Mouse (Mus musculus) hindbrain, embryonic 11.5 days (tissue): ENCODE measurements around the gene St6galnac3. TPM values are rescaled to one million over a fixed set of nuclear protein-coding genes. Genes with fewer than 3 reads are reported as not detected.

Source experiments
- ATAC-seq: fragments of 200-750 bp; cut with Nextera tagmentation; 2 replicates; pipeline ENCODE4 v1.8.0; 2017; ENCODE audit warnings: mild to moderate bottlenecking, moderate TSS enrichment, moderate library complexity; ENCODE audit not compliant: low FRiP score
- DNase-seq: peaks from one replicate; pipeline ENCODE4 v3.0.0-alpha.2; 2015; ENCODE audit warnings: low spot score
- H3K27ac ChIP-seq: fragments of 300-500 bp; sonication (generic); 2 replicates; pipeline ENCODE4 v1.5.1; 2014; ENCODE audit warnings: mild to moderate bottlenecking, low read depth, low read length
- H3K27me3 ChIP-seq: fragments of 300-500 bp; sonication (generic); 2 replicates; pipeline ENCODE4 v1.6.1; 2014; ENCODE audit warnings: mild to moderate bottlenecking, low read length, moderate library complexity, mixed read lengths; ENCODE audit not compliant: control insufficient read depth, insufficient read depth
- H3K36me3 ChIP-seq: fragments of 300-500 bp; sonication (generic); 2 replicates; pipeline ENCODE4 v1.6.1; 2014; ENCODE audit warnings: mild to moderate bottlenecking, low read length, moderate library complexity, mixed read lengths; ENCODE audit not compliant: control insufficient read depth, insufficient read depth
- H3K4me1 ChIP-seq: fragments of 300-500 bp; sonication (generic); replicated peaks from 2 replicates; pipeline ENCODE4 v1.6.1; 2014; ENCODE audit warnings: low read length, mixed read lengths; ENCODE audit not compliant: control insufficient read depth, insufficient read depth
- H3K4me2 ChIP-seq: fragments of 300-500 bp; sonication (generic); replicated peaks from 2 replicates; pipeline ENCODE4 v1.6.1; 2014; ENCODE audit warnings: mild to moderate bottlenecking, low read depth, low read length
- H3K4me3 ChIP-seq: fragments of 300-500 bp; sonication (generic); 2 replicates; pipeline ENCODE4 v1.5.1; 2014; ENCODE audit warnings: low read depth, low read length
- H3K9ac ChIP-seq: fragments of 300-500 bp; sonication (generic); 2 replicates; pipeline ENCODE4 v1.6.1; 2014; ENCODE audit warnings: low read depth, low read length
- H3K9me3 ChIP-seq: fragments of 300-500 bp; sonication (generic); 2 replicates; pipeline ENCODE4 v1.6.1; 2016; ENCODE audit warnings: low read length; ENCODE audit not compliant: control insufficient read depth
- WGBS: fragments of 180-500 bp; shearing (Covaris S2); extraction: QIAGEN DNeasy Blood & Tissue Kit; methylation state at CpG from one replicate; pipeline ENCODE4 v1.1.7; 2014; 5-methylcytosine and 5-hydroxymethylcytosine counted together
- polyA plus RNA-seq: library from polyadenylated mRNA; unstranded; fragments of >200 nt; fragmentation: Nextera tagmentation; extraction: Ambion mirVana; gene quantifications from 2 replicates; pipeline ENCODE4 v1.2.1, GENCODE M21; 2014

Gene St6galnac3
- polyA plus RNA-seq, 1 experiment from 2014 or later = 34.8 TPM

GRCm38 (mm10) chr3:153690553-153690952, 34.4 kb downstream of the St6galnac3 start:
- H3K27me3 ChIP-seq = no peaks in the 10 kb centered on the region
- H3K4me3 ChIP-seq = no peak overlapping the region
- 0 out of 2 replicates have a peak overlapping the region, but pooled peaks have one; percentile 36 for H3K27ac ChIP-seq

GRCm38 (mm10) chr3:153689793-153690291, 35.1 kb downstream of the St6galnac3 start:
- no peak for ATAC-seq
- no peak overlapping the region for H3K4me2 ChIP-seq
- no peaks in the 10 kb centered on the region for H3K9me3 ChIP-seq
- H3K27me3 ChIP-seq = no peaks in the 10 kb centered on the region
- H3K9ac ChIP-seq = no peak overlapping the region
- 64% methylated on average over 11 of the region's 11 CpGs for WGBS
- H3K36me3 ChIP-seq = no peaks in the 10 kb centered on the region
- H3K27ac ChIP-seq = no peak overlapping the region
- no peak for DNase-seq
- no peaks in the 10 kb centered on the region; the same call in 1 of the 2 replicates for H3K4me1 ChIP-seq
- H3K4me3 ChIP-seq = no peak overlapping the region

More at GRCm38 (mm10) chr3:153690553-153690952, 34.4 kb downstream of the St6galnac3 start:
- no peak overlapping the region for H3K9ac ChIP-seq
- H3K36me3 ChIP-seq = no peaks in the 10 kb centered on the region
- DNase-seq (no peak), ATAC-seq (no peak)
- WGBS = 63% methylated on average over 2 of the region's 2 CpGs
- H3K4me2 ChIP-seq = no peak overlapping the region
- H3K9me3 ChIP-seq = no peaks in the 10 kb centered on the region
- no peaks in the 10 kb centered on the region; the same call in 1 of the 2 replicates for H3K4me1 ChIP-seq

- H3K27me3 ChIP-seq = no peaks in the 10 kb centered on the region
- no peak overlapping the region for H3K9ac ChIP-seq
- ATAC-seq = no peak
- 75% methylated on average over 5 of the region's 5 CpGs for WGBS
- H3K36me3 ChIP-seq = no peaks in the 10 kb centered on the region
- H3K4me1 ChIP-seq = no peaks in the 10 kb centered on the region; the same call in 1 of the 2 replicates
- no peaks in the 10 kb centered on the region for H3K9me3 ChIP-seq
- no peak overlapping the region for H3K27ac ChIP-seq
- no peak for DNase-seq
- H3K4me3 ChIP-seq = no peak overlapping the region
- no peak overlapping the region for H3K4me2 ChIP-seq
Measured at GRCm38 (mm10) chr3:153687896-153688295, 37.1 kb downstream of the St6galnac3 start.

GRCm38 (mm10) chr3:153684909-153685308, 40.1 kb downstream of the St6galnac3 start:
- H3K4me1 ChIP-seq = no peaks in the 10 kb centered on the region
- DNase-seq (no peak), ATAC-seq (no peak)
- no peak overlapping the region for H3K27ac ChIP-seq
- no peaks in the 10 kb centered on the region for H3K36me3 ChIP-seq
- H3K27me3 ChIP-seq = no peaks in the 10 kb centered on the region
- WGBS = 95% methylated on average over 1 of the region's 1 CpGs
- no peaks in the 10 kb centered on the region for H3K9me3 ChIP-seq
- no peak overlapping the region for H3K4me2 ChIP-seq
- no peak overlapping the region for H3K4me3 ChIP-seq
- no peak overlapping the region for H3K9ac ChIP-seq

GRCm38 (mm10) chr3:153682303-153682702, 42.7 kb downstream of the St6galnac3 start:
- no peak overlapping the region for H3K9ac ChIP-seq
- WGBS = 95% methylated on average over 10 of the region's 10 CpGs
- DNase-seq = no peak
- no peaks in the 10 kb centered on the region for H3K27me3 ChIP-seq
- H3K4me2 ChIP-seq = no peak overlapping the region
- no peak for ATAC-seq
- H3K27ac ChIP-seq = no peak overlapping the region
- no peaks in the 10 kb centered on the region for H3K4me1 ChIP-seq
- H3K36me3 ChIP-seq = no peaks in the 10 kb centered on the region
- H3K9me3 ChIP-seq = no peaks in the 10 kb centered on the region
- H3K4me3 ChIP-seq = no peak overlapping the region

- Histone ChIP-seq H3K9ac (no peak overlapping the region), H3K4me1 (no peaks in the 10 kb centered on the region), H3K27me3 (no peaks in the 10 kb centered on the region), H3K36me3 (no peaks in the 10 kb centered on the region), H3K4me3 (no peak overlapping the region), H3K27ac (no peak overlapping the region), H3K9me3 (no peaks in the 10 kb centered on the region), H3K4me2 (no peak overlapping the region)
- DNase-seq (no peak), ATAC-seq (no peak)
- WGBS = 95% methylated on average over 9 of the region's 9 CpGs
Measured at GRCm38 (mm10) chr3:153681720-153682119, 43.3 kb downstream of the St6galnac3 start.

GRCm38 (mm10) chr3:153675832-153676231, 49.1 kb downstream of the St6galnac3 start:
- Histone ChIP-seq H3K4me1 (no peaks in the 10 kb centered on the region; the same call in 1 of the 2 replicates), H3K4me3 (no peak overlapping the region), H3K9me3 (no peaks in the 10 kb centered on the region), H3K27ac (no peak overlapping the region), H3K9ac (no peak overlapping the region), H3K27me3 (no peaks in the 10 kb centered on the region), H3K36me3 (no peaks in the 10 kb centered on the region), H3K4me2 (no peak overlapping the region)
- ATAC-seq = peak; percentile 78
- DNase-seq = peak; percentile 33
- WGBS = 9% methylated on average over 7 of the region's 7 CpGs

- ATAC-seq (peak; percentile 65), DNase-seq (peak; percentile 78)
- Histone ChIP-seq H3K9ac (no peak overlapping the region), H3K27me3 (no peaks in the 10 kb centered on the region), H3K36me3 (no peaks in the 10 kb centered on the region), H3K4me3 (no peak overlapping the region), H3K4me2 (no peak overlapping the region), H3K9me3 (no peaks in the 10 kb centered on the region), H3K27ac (no peak overlapping the region), H3K4me1 (no peaks in the 10 kb centered on the region; the same call in 1 of the 2 replicates)
- 21% methylated on average over 12 of the region's 12 CpGs for WGBS
Measured at GRCm38 (mm10) chr3:153675073-153675472, 49.9 kb downstream of the St6galnac3 start.

- Histone ChIP-seq H3K4me3 (no peak overlapping the region), H3K27me3 (no peaks in the 10 kb centered on the region), H3K27ac (no peak overlapping the region), H3K4me1 (no peaks in the 10 kb centered on the region; the same call in 1 of the 2 replicates), H3K36me3 (no peaks in the 10 kb centered on the region), H3K9ac (no peak overlapping the region), H3K9me3 (no peaks in the 10 kb centered on the region), H3K4me2 (no peak overlapping the region)
- 87% methylated on average over 8 of the region's 8 CpGs for WGBS
- no peak for DNase-seq
- ATAC-seq = no peak
Measured at GRCm38 (mm10) chr3:153674359-153674758, 50.6 kb downstream of the St6galnac3 start.
